Mouse (Mus musculus): Measurements from ENCODE around the gene Gm826.

The Gm826 gene

GRCm38 (mm10) chr2:160334111-160334661, at the start of gene Gm826:
Gene Gm826 (minus strand): TSS chr2:160334162.
- 60% methylated on average over 4 of the region's 4 CpGs for WGBS

DNA sequence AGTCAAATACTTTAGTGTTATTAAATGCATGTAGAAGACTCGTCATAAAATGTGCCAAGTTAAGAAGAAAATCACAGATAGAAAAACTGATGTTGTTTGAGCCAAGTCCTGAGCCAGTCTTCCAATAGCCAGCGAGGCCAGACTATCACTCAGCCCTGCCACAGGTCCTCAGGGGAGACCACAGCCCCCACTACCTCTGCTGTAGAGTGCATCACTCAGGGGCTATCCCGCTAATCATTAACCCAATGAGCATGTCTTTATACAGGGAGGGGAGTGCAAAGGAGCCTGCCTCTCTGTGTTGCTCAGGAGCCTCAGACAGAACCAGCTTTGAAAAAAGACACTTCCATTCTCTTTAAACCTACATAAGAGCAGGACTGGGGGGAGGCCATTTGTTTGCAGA, 49.5 kb upstream of the Gm826 start:
- WGBS: 87% methylated on average over 3 of the region's 3 CpGs

DNA sequence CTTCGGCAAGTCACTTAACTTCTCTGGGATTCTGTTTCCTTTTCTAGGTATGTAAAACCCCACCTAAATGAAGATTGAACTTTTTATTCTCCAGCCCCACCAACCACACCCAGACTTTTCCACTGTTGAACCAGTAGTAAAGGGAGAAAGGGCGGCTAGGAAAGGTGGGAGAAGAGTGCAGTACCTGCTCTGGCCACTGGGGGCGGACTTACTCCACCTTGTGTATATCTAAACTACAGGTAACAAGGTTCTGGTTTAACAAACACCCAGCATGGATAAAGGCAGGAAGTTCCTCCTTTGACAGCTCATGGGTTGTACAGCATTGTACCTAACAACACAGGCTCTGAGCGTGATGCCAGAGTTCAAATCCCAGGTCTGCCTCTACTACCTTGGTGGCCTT, 44.3 kb upstream of the Gm826 start:
- 57% methylated on average over 4 of the region's 4 CpGs for WGBS

- WGBS: 55% methylated on average over 5 of the region's 5 CpGs
Observed at GRCm38 (mm10) chr2:160376236-160376635, 42.3 kb upstream of the Gm826 start.

GRCm38 (mm10) chr2:160369653-160370420, 35.9 kb upstream of the Gm826 start:
- 22% methylated on average over 25 of the region's 25 CpGs for WGBS

DNA sequence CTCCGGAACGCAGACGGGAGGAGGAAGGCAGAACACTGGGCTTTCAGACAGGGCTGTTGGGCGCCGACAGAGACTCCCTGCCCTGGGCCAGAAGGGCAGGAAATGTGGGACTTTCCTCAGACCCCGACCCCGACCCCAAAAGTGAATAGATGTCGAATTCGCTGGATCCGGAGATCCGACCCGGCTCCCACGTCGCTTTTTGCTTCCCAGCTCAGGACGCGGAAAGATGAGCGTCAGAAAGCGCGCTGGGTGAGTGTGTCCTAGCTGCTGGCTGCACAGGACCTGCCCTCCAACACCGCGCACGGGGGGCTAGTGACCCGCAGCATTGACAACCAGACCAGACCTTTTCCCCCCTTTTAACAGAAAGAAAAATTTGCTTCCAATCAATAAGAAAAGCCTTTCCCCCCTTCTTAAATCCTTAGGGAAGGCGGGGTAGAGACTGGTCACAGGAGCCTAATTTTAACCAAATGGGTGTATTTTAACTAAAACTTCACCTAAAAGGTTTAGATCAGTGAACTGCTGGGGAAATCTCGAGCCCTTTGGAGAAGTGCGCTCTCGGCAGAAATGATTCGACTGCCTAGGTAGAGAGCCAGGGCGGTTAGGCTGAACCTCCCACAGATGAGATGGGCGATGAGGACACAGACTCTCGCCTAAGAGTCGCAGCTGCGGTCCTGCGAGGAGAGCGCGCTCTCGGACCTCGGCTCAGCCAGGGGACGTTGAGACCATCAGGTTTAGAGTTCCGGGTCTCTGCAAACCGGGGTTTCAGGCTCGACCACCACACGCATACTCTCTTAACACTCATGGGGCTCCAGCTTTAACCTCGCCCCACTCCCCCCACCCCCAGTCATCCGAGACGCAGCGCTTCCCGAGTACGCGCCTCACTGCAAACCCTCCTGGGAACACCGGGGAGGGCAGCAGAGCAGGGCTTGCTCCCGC, 34.7 kb upstream of the Gm826 start:
- WGBS: 1% methylated on average over 52 of the region's 52 CpGs

DNA sequence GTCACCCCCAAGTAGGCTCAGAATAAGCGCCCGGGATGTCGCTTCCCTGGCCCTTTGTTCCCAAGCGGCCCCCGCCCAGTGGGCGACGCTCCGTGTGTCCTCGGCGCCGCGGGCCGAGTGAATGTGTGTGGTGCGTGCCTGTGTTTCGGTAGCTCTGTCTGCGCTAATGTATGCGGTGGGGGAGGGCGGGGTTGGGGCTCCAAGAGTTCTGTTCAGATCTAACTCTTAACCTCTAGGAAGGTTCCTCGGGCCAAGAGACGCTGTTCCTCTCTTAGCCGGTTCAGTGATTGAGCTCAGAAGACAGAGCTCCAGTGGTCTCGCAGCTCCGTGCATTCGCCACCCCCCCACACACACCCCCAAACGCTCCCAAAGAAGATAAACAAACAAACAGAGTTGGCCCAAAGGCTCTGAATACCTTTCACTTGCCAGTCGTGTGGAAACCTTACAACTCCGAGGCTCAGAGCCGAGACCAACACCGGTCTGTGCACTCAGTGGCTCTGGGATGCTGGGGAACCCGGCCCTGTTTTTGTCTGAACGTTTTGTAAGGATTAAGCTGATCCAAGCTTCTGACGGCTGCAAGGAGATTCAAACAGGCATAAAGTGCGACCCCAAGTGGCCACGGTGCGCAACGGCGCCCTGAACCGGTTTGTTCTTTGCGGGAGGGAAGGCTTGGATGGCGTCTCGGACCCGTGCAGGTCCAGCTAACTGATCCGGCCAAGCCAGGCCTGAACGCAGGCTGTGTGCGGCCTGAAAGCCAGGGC, 33.7 kb upstream of the Gm826 start:
- WGBS: under 1% methylated on average over 45 of the region's 45 CpGs

GRCm38 (mm10) chr2:160366980-160367338, 33.0 kb upstream of the Gm826 start, which contains the start of gene Mafb:
Gene Mafb (minus strand): TSS chr2:160367065.
- WGBS: under 1% methylated on average over 36 of the region's 37 CpGs

DNA sequence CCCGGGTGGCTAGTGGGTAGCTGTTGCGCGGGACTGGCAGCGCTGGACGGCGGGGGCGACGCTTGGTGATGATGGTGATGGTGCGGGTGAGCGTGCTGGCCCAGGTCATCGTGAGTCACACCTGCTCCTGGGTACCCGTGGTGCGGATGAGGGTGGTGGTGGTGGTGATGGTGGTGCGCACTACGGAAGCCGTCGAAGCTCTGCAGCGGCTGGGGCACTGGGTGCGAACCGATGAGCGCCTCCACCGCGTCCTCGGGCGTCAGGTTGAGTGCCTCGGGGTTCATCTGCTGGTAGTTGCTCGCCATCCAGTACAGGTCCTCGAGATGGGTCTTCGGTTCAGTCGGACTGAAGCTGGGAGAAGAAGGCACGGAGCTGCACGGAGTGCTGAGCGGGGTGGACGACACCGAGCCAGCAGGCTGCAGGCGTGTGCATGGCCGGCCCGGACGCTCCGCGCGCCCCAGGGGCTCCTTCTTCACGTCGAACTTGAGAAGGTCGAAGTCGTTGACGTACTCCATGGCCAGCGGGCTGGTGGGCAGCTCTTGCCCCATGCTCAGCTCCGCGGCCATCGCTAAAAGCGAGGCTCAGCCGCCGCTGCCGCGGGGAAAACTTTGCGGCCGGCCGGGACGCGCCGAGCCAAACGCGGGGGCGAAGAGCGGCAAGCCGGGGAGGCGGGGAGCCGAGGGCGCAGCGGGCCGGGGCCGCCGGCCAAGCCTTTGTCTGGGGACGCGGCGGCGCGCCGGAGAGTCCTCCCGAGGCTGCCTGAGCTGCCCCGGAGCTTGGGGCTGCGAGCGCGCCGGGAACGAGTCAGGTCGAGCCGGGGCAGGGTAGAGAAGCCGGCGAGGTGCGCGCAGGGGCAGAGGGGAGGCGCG, 32.4 kb upstream of the Gm826 start:
- WGBS: under 1% methylated on average over 95 of the region's 95 CpGs

GRCm38 (mm10) chr2:160365107-160365911, 31.3 kb upstream of the Gm826 start:
- 3% methylated on average over 50 of the region's 50 CpGs for WGBS

- WGBS: 15% methylated on average over 12 of the region's 12 CpGs
Observed at GRCm38 (mm10) chr2:160364666-160365065, 30.7 kb upstream of the Gm826 start.

GRCm38 (mm10) chr2:160364128-160364650, 30.2 kb upstream of the Gm826 start:
- 33% methylated on average over 9 of the region's 9 CpGs for WGBS

DNA sequence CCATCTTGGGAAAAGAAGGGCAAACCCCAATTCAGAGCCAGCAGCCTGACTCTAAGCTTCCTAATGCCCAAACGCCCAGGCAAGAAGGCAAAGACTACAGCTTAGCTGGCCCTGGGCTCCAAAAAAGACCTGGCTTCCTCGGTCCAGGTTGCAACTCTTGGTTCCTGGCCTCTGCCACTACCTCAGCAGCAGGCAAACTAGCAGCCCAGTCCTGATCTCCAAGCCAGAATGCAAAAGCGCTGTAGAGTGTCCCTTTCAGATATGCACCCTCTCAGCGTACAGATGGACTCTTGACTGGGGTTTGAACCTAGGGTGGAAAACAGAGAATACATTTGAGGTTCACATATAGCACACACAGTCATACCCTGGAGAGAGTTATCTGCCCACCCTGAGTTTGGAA, 29.2 kb upstream of the Gm826 start:
- 86% methylated on average over 4 of the region's 4 CpGs for WGBS

GRCm38 (mm10) chr2:160361442-160362121, 27.6 kb upstream of the Gm826 start:
- 63% methylated on average over 16 of the region's 16 CpGs for whole genome bisulfite sequencing

DNA sequence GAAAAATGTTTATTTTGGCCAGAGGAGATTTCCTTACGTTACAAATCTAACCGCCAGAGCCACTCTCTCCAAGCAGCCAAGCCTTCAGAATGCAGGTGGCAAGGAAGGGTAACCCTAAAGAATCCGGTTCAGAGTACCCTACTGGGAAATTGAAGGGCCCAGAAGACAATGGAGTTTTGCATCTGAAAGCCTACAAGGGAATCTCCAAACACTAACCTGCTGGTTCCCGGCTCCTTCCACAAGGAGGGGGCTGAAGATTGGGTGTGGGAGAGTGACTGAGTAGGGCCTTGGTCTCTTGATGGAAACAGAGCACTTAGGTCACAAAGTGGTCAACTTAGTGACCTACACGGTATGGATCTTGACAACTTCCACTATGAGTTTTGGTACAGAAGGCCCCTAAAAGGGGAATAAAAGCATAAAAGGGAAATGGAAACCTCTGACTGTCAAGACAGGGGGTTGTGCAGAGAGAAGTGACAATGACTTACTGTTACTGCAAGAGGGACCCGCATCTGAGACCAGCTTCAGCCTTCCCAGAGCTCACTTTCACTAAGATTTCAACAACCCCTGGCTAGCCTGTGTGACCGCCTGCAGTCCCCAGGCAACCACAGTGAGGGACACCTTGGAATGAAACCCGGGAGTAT, 26.4 kb upstream of the Gm826 start:
- 56% methylated on average over 8 of the region's 8 CpGs for WGBS

DNA sequence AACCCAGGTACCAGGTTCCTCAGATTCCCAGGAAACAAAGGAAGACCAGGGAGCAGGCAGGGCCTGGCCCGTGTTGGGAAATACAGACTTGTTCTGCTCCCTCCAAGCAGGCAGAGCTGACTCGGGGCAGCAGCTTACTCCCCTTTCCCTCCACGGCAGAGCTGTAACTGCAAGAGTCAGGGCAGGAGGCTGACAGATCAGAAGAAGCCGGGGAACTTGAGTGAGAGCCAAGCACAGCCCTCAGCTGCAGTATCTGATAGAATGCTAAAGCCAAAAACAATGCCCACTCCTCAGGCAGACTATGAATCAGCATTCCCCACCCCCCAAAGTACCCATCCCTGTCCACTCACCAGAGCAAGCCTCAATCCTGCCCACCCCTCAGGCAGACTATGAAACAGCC, 24.9 kb upstream of the Gm826 start:
- WGBS: 46% methylated on average over 4 of the region's 4 CpGs

DNA sequence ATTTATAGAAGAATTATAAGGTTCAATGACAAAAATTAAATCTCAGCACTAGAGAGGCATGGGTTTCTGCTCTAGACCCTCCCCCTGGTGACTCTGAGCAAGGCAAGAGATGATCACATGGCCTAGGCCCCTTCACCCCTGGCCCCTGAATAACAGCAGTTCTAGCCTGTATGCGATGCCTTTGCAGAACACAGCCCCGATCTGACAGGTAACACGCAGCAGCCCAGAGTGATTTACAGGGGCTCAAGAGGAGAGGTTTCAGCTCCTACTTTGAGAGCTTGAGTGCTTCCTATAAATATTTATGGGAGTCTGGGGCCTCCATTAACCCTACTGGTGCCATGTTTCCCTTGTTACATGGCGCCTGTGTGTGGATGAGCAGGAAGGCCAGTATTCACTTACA, 23.5 kb upstream of the Gm826 start:
- WGBS: 92% methylated on average over 4 of the region's 4 CpGs

DNA sequence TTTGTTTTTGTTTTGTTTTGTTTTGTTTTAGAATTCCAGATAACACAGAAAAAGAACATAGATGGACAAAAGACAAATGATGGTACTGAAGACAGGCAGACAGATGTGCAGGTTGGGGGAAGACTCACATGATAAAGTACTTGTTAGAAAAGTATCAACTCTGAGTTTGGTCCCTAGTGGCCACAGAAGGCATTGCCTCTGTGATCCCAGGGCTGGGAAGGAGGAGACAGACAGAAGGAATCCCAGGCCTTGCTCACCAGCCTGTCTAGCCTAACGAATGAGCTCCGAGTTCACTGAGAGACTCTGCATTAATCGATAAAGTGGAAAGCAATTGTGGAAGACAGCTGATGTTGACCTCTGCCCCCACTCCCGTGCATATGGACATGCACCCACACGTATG, 22.2 kb upstream of the Gm826 start:
- WGBS: 67% methylated on average over 5 of the region's 5 CpGs

DNA sequence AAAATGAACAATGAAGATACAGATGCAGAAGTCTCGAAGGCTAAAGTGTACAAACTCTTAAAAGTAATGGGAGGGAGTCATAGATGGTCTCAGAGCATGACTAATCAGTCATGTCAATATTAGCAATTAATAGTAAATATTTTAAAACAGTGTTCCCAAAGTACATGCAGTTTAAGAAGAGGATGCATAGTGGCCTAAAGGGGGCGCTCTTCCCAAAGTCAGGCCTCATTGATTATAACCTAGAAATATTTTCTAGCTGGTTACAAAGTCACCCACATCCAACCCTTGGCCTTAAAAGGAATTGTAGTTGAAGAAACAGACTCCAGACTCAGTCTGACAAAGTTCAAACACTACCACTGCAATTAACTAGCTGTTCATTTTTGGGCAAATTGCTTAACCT, 20.4 kb upstream of the Gm826 start:
- 72% methylated on average over 2 of the region's 2 CpGs for WGBS
